Mouse (Mus musculus) mesoderm, embryonic 11.5 days (tissue): ENCODE data around the gene Bod1l.
A peak's percentile ranks its signal among the peaks of the same experiment; 100 is the strongest.

Source experiments
- DNase-seq: peaks from one replicate; pipeline ENCODE4 v3.0.0-alpha.2; 2012; ENCODE audit warnings: low read depth, low spot score

The Bod1l gene

GRCm38 (mm10) chr5:41844147-41844529 is at the start of gene Bod1l:
Gene Bod1l, minus strand, starts transcription at chr5:41844315.
- peak; percentile 93 for DNase-seq

- no peak for DNase-seq
Observed at GRCm38 (mm10) chr5:41893351-41893750, 49.2 kb upstream of the Bod1l start.

- no peak for DNase-seq
Observed at GRCm38 (mm10) chr5:41890871-41891270, 46.8 kb upstream of the Bod1l start.

GRCm38 (mm10) chr5:41889245-41889849 is 45.2 kb upstream of the Bod1l start:
- DNase-seq = no peak

- DNase-seq = peak; percentile 5
Observed at GRCm38 (mm10) chr5:41888834-41889233, 44.7 kb upstream of the Bod1l start.

GRCm38 (mm10) chr5:41887738-41888137 is 43.6 kb upstream of the Bod1l start:
- DNase-seq = peak; percentile 67

- DNase-seq = peak; percentile 79
Observed at GRCm38 (mm10) chr5:41884563-41884962, 40.4 kb upstream of the Bod1l start.

GRCm38 (mm10) chr5:41871164-41871563 is 27.0 kb upstream of the Bod1l start:
- DNase-seq = no peak

- no peak for DNase-seq
Observed at GRCm38 (mm10) chr5:41855781-41856180, 11.7 kb upstream of the Bod1l start.

GRCm38 (mm10) chr5:41845558-41845937 is 1.4 kb upstream of the Bod1l start:
- no peak for DNase-seq

- peak; percentile 26 for DNase-seq
Observed at GRCm38 (mm10) chr5:41844820-41845557, 874 bp upstream of the Bod1l start.

- peak; percentile 23 for DNase-seq
Observed at GRCm38 (mm10) chr5:41843419-41844146, 532 bp downstream of the Bod1l start.

- peak; percentile 23 for DNase-seq
Observed at GRCm38 (mm10) chr5:41842681-41843080, 1.4 kb downstream of the Bod1l start.

GRCm38 (mm10) chr5:41841735-41842134 is 2.4 kb downstream of the Bod1l start:
- no peak for DNase-seq

GRCm38 (mm10) chr5:41830100-41830499 is 14.0 kb downstream of the Bod1l start:
- no peak for DNase-seq

- DNase-seq = no peak
Observed at GRCm38 (mm10) chr5:41821158-41821557, 23.0 kb downstream of the Bod1l start.

GRCm38 (mm10) chr5:41820530-41820929 is 23.6 kb downstream of the Bod1l start:
- DNase-seq = no peak

- DNase-seq = no peak
Observed at GRCm38 (mm10) chr5:41812516-41812915, 31.6 kb downstream of the Bod1l start.

GRCm38 (mm10) chr5:41811279-41811678 is 32.8 kb downstream of the Bod1l start:
- no peak for DNase-seq

GRCm38 (mm10) chr5:41807383-41807782 is 36.7 kb downstream of the Bod1l start:
- no peak for DNase-seq

GRCm38 (mm10) chr5:41806176-41806575 is 37.9 kb downstream of the Bod1l start:
- DNase-seq = no peak

- DNase-seq = no peak
Observed at GRCm38 (mm10) chr5:41805085-41805484, 39.0 kb downstream of the Bod1l start.

GRCm38 (mm10) chr5:41804643-41805042 is 39.5 kb downstream of the Bod1l start:
- no peak for DNase-seq
